Mouse (Mus musculus): ENCODE results near the gene Zfp92.

Zfp92 gene

DNA sequence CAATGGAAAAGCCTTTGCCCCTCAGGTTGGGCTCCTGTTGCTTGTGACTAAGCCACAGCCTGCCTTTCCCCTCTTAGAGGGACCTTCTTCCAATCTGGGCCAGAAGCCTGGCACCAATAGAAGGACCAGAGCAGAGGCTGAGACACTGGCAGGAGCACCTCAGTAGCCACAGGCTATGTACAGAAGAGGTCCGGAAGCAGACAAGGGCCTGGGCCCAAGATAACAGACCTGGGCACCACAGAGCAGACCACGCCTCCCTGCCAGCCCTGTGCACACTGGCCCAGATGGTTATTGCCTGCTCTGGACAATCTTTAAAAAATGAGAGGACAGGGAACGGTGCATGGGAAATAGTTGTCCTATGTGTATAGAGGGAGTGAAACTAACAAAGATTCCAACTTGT, 60.9 kb downstream of the Zfp92 start:
- no peak for DNase-seq (ENCODE audit: extremely low read depth, low read depth, low spot score)

DNA sequence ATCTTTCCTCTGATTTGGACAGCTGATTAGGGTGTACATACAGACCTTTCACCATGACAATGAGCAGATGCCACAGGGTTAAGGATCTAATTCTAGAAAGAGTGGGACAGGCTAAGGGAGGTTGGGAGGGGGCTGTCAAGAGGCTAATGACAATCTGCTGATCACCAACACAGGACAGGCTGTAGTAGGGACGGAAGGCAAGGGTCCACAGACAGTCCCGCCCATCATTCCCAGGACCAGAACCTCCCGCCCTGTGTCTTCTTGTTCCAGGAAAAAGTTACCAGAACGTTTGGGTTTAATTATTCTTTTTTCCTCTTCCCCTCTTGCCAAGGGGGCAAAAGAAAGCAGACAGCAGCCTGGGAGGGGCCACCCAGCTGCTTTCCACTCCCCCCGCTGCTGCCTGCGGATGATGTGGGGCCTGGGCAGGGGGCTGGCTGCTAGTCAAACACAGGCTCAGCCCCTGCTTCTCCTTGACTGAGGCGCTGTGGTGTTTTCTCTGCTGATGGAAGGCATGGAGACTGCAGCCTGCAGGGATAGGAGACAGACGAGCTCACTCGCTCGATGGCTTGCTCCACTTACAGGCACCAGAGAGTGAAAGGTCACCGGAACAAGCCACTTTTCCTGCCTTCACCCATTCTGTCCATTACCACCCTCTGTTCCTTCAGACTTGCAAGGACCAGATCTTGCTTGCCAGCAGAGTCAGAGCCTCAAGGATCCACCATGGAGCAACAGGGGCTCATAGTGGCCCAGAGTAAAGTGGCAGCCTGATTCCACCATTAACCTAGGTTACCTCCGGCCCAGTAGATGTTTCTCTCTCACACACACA, 63.7 kb downstream of the Zfp92 start:
- DNase-seq (ENCODE audit: extremely low read depth, low read depth, low spot score) = no peak

GRCm38 (mm10) chrX:73475658-73476256, 64.9 kb downstream of the Zfp92 start:
- DNase-seq (ENCODE audit: extremely low read depth, low read depth, low spot score) = no peak

DNA sequence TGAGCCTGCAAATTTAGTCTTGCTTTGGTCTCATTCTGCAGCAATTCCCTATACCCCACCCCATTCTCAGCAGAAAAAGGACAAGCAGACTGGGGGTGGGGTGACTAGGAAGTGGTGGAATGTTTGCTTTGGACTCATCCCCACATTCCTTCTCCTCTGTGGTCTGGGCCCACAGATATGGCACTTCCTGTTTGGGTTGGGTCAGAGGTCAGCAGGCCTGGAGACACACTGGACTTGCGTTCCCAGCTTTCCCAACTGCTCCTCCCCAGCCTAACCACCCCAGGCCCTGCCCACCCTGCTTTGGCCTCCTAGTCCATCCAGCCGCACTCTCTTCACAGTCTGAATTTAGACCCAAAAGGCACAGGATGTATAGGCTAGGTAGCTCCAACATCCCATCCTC, 65.7 kb downstream of the Zfp92 start:
- DNase-seq (ENCODE audit: extremely low read depth, low read depth, low spot score) = no peak

- no peak for DNase-seq (ENCODE audit: extremely low read depth, low read depth, low spot score)
Measured at GRCm38 (mm10) chrX:73477500-73477899, 66.6 kb downstream of the Zfp92 start.

All from fat pad, adult 2 months (tissue).